Mouse (Mus musculus) inflammation-experienced regulatory T-cells, adult 6 months (primary cell): ENCODE results near the gene Peak1. TPM values are rescaled to one million over a fixed set of nuclear protein-coding genes. Genes with fewer than 3 reads are reported as not detected.

Source experiments
- ATAC-seq: one replicate; pipeline ENCODE4 v1.8.0; 2017
- polyA plus RNA-seq, 3 experiments: library from polyadenylated mRNA; unstranded; fragments of 100-300 nt; shearing (Covaris generic); gene quantifications; one replicate each; pipeline ENCODE4 v1.2.1; 2017

The Peak1 gene
- polyA plus RNA-seq, 3 experiments from 2014 or later, result 18.5 to 26.2 (median 19.4) TPM

GRCm38 (mm10) chr9:56415935-56416607 is 1.8 kb downstream of the Peak1 start:
- no peak for ATAC-seq

- ATAC-seq, result no peak
Measured at GRCm38 (mm10) chr9:56415393-56415792, 2.5 kb downstream of the Peak1 start.

- ATAC-seq, result no peak
Measured at GRCm38 (mm10) chr9:56414322-56414721, 3.5 kb downstream of the Peak1 start.

GRCm38 (mm10) chr9:56412716-56413115 is 5.2 kb downstream of the Peak1 start:
- ATAC-seq, result no peak

- ATAC-seq, result no peak
Measured at GRCm38 (mm10) chr9:56409928-56410327, 7.9 kb downstream of the Peak1 start.

GRCm38 (mm10) chr9:56404619-56405018 is 13.2 kb downstream of the Peak1 start:
- no peak for ATAC-seq

- no peak for ATAC-seq
Measured at GRCm38 (mm10) chr9:56396306-56396705, 21.6 kb downstream of the Peak1 start.

- ATAC-seq, result no peak
Measured at GRCm38 (mm10) chr9:56392857-56393256, 25.0 kb downstream of the Peak1 start.

- no peak for ATAC-seq
Measured at GRCm38 (mm10) chr9:56382786-56383185, 35.1 kb downstream of the Peak1 start.

GRCm38 (mm10) chr9:56374401-56374800 is 43.5 kb downstream of the Peak1 start:
- ATAC-seq, result no peak

- ATAC-seq, result no peak
Measured at GRCm38 (mm10) chr9:56370710-56371109, 47.2 kb downstream of the Peak1 start.

- ATAC-seq, result no peak
Measured at GRCm38 (mm10) chr9:56368814-56369213, 49.1 kb downstream of the Peak1 start.

- ATAC-seq, result no peak
Measured at GRCm38 (mm10) chr9:56363306-56363705, 54.6 kb downstream of the Peak1 start.

GRCm38 (mm10) chr9:56359261-56359660 is 58.6 kb downstream of the Peak1 start:
- no peak for ATAC-seq

- ATAC-seq, result no peak
Measured at GRCm38 (mm10) chr9:56355186-56355585, 62.7 kb downstream of the Peak1 start.

GRCm38 (mm10) chr9:56346321-56346720 is 71.5 kb downstream of the Peak1 start:
- no peak for ATAC-seq

- no peak for ATAC-seq
Measured at GRCm38 (mm10) chr9:56339426-56340195, 78.3 kb downstream of the Peak1 start.

GRCm38 (mm10) chr9:56334363-56334762 is 83.5 kb downstream of the Peak1 start:
- ATAC-seq, result no peak

- ATAC-seq, result no peak
Measured at GRCm38 (mm10) chr9:56332774-56333173, 85.1 kb downstream of the Peak1 start.

GRCm38 (mm10) chr9:56326511-56327005 is 91.3 kb downstream of the Peak1 start:
- no peak for ATAC-seq

- ATAC-seq, result peak; percentile 68
Measured at GRCm38 (mm10) chr9:56325725-56326124, 92.1 kb downstream of the Peak1 start.

GRCm38 (mm10) chr9:56324576-56325355 is 93.1 kb downstream of the Peak1 start:
- ATAC-seq, result no peak

GRCm38 (mm10) chr9:56321291-56321690 is 96.6 kb downstream of the Peak1 start:
- peak; percentile 66 for ATAC-seq
